Mouse (Mus musculus): ENCODE results near the gene Gm45062. TPM values are rescaled to one million over a fixed set of nuclear protein-coding genes. Genes with fewer than 3 reads are reported as not detected.

The Gm45062 gene
- polyA plus RNA-seq, 1 experiment from 2014 or later: 10.6 TPM

GRCm38 (mm10) chr6:8497234-8497867, 238.1 kb downstream of the Gm45062 start:
- no peak overlapping the region for H3K27ac ChIP-seq
- DNase-seq (ENCODE audit: low spot score) (no peak), ATAC-seq (ENCODE audit: low FRiP score) (no peak)
- 82% methylated on average over 6 of the region's 6 CpGs for WGBS
- H3K4me1 ChIP-seq (replicated peaks; ENCODE audit: control insufficient read depth, insufficient read depth, low read length): no peaks in the 10 kb centered on the region
- H3K9me3 ChIP-seq (ENCODE audit: control insufficient read depth, low read length): no peaks in the 10 kb centered on the region
- H3K9ac ChIP-seq: no peak overlapping the region
- no peaks in the 10 kb centered on the region for H3K27me3 ChIP-seq (ENCODE audit: control insufficient read depth, insufficient read depth, low read length)
- H3K4me2 ChIP-seq (replicated peaks): no peak overlapping the region
- no peak overlapping the region for H3K4me3 ChIP-seq (replicated peaks; ENCODE audit: low read length)
- H3K36me3 ChIP-seq (replicated peaks; ENCODE audit: control insufficient read depth, insufficient read depth): no peaks in the 10 kb centered on the region

GRCm38 (mm10) chr6:8497868-8498257, 238.6 kb downstream of the Gm45062 start:
- 67% methylated on average over 6 of the region's 6 CpGs for WGBS
- DNase-seq (ENCODE audit: low spot score) (no peak), ATAC-seq (ENCODE audit: low FRiP score) (no peak)
- Histone ChIP-seq H3K4me1 (replicated peaks; ENCODE audit: control insufficient read depth, insufficient read depth, low read length) (no peaks in the 10 kb centered on the region), H3K4me2 (replicated peaks) (no peak overlapping the region), H3K36me3 (replicated peaks; ENCODE audit: control insufficient read depth, insufficient read depth) (no peaks in the 10 kb centered on the region), H3K9ac (no peak overlapping the region), H3K4me3 (replicated peaks; ENCODE audit: low read length) (no peak overlapping the region), H3K9me3 (ENCODE audit: control insufficient read depth, low read length) (no peaks in the 10 kb centered on the region), H3K27me3 (ENCODE audit: control insufficient read depth, insufficient read depth, low read length) (no peaks in the 10 kb centered on the region), H3K27ac (no peak overlapping the region)

GRCm38 (mm10) chr6:8498961-8499360, 239.7 kb downstream of the Gm45062 start:
- no peaks in the 10 kb centered on the region for H3K9me3 ChIP-seq (ENCODE audit: control insufficient read depth, low read length)
- no peaks in the 10 kb centered on the region for H3K36me3 ChIP-seq (replicated peaks; ENCODE audit: control insufficient read depth, insufficient read depth)
- DNase-seq (ENCODE audit: low spot score) (no peak), ATAC-seq (ENCODE audit: low FRiP score) (no peak)
- 89% methylated on average over 3 of the region's 3 CpGs for WGBS
- no peak overlapping the region for H3K27ac ChIP-seq
- H3K27me3 ChIP-seq (ENCODE audit: control insufficient read depth, insufficient read depth, low read length): no peaks in the 10 kb centered on the region
- no peaks in the 10 kb centered on the region for H3K4me1 ChIP-seq (replicated peaks; ENCODE audit: control insufficient read depth, insufficient read depth, low read length)
- H3K9ac ChIP-seq: no peak overlapping the region
- H3K4me3 ChIP-seq (replicated peaks; ENCODE audit: low read length): no peak overlapping the region
- no peak overlapping the region for H3K4me2 ChIP-seq (replicated peaks)

- WGBS: 28% methylated on average over 3 of the region's 3 CpGs
- H3K9me3 ChIP-seq (ENCODE audit: control insufficient read depth, low read length): no peaks in the 10 kb centered on the region
- ATAC-seq (ENCODE audit: low FRiP score): no peak
Observed at GRCm38 (mm10) chr6:8503953-8504352, 244.7 kb downstream of the Gm45062 start.

GRCm38 (mm10) chr6:8504521-8505228, 245.4 kb downstream of the Gm45062 start:
- Histone ChIP-seq H3K4me1 (replicated peaks; ENCODE audit: control insufficient read depth, insufficient read depth, low read length) (0 out of 2 replicates have a peak, but pooled peaks cover 3% of the 10 kb centered on the region), H3K4me2 (replicated peaks) (no peak overlapping the region), H3K27me3 (ENCODE audit: control insufficient read depth, insufficient read depth, low read length) (no peaks in the 10 kb centered on the region), H3K9me3 (ENCODE audit: control insufficient read depth, low read length) (no peaks in the 10 kb centered on the region), H3K4me3 (replicated peaks; ENCODE audit: low read length) (no peak overlapping the region), H3K36me3 (replicated peaks; ENCODE audit: control insufficient read depth, insufficient read depth) (no peaks in the 10 kb centered on the region), H3K9ac (no peak overlapping the region), H3K27ac (no peak overlapping the region)
- ATAC-seq (ENCODE audit: low FRiP score): no peak
- no peak for DNase-seq (ENCODE audit: low spot score)
- 85% methylated on average over 6 of the region's 6 CpGs for WGBS

More at GRCm38 (mm10) chr6:8503953-8504352, 244.7 kb downstream of the Gm45062 start:
- H3K9ac ChIP-seq: no peak overlapping the region
- no peak for DNase-seq (ENCODE audit: low spot score)
- no peak overlapping the region for H3K27ac ChIP-seq
- H3K4me2 ChIP-seq (replicated peaks): no peak overlapping the region
- H3K36me3 ChIP-seq (replicated peaks; ENCODE audit: control insufficient read depth, insufficient read depth): no peaks in the 10 kb centered on the region
- no peak overlapping the region for H3K4me3 ChIP-seq (replicated peaks; ENCODE audit: low read length)
- H3K4me1 ChIP-seq (replicated peaks; ENCODE audit: control insufficient read depth, insufficient read depth, low read length): 0 out of 2 replicates have a peak, but pooled peaks cover 3% of the 10 kb centered on the region
- H3K27me3 ChIP-seq (ENCODE audit: control insufficient read depth, insufficient read depth, low read length): no peaks in the 10 kb centered on the region

GRCm38 (mm10) chr6:8506631-8507030, 247.4 kb downstream of the Gm45062 start:
- no peaks in the 10 kb centered on the region for H3K9me3 ChIP-seq (ENCODE audit: control insufficient read depth, low read length)
- ATAC-seq (ENCODE audit: low FRiP score): no peak
- no peaks in the 10 kb centered on the region for H3K27me3 ChIP-seq (ENCODE audit: control insufficient read depth, insufficient read depth, low read length)
- H3K27ac ChIP-seq: no peak overlapping the region
- H3K36me3 ChIP-seq (replicated peaks; ENCODE audit: control insufficient read depth, insufficient read depth): no peaks in the 10 kb centered on the region
- H3K9ac ChIP-seq: no peak overlapping the region
- no peak overlapping the region for H3K4me2 ChIP-seq (replicated peaks)
- DNase-seq (ENCODE audit: low spot score): no peak
- H3K4me3 ChIP-seq (replicated peaks; ENCODE audit: low read length): no peak overlapping the region
- peaks cover 9% of the 10 kb centered on the region for H3K4me1 ChIP-seq (replicated peaks; ENCODE audit: control insufficient read depth, insufficient read depth, low read length)

GRCm38 (mm10) chr6:8508883-8509536, 249.8 kb downstream of the Gm45062 start:
- Histone ChIP-seq H3K36me3 (replicated peaks; ENCODE audit: control insufficient read depth, insufficient read depth) (no peaks in the 10 kb centered on the region), H3K27me3 (ENCODE audit: control insufficient read depth, insufficient read depth, low read length) (no peaks in the 10 kb centered on the region), H3K9ac (peak overlapping the region; percentile 96), H3K4me1 (replicated peaks; ENCODE audit: control insufficient read depth, insufficient read depth, low read length) (peaks cover 25% of the 10 kb centered on the region), H3K9me3 (ENCODE audit: control insufficient read depth, low read length) (no peaks in the 10 kb centered on the region), H3K4me3 (replicated peaks; ENCODE audit: low read length) (peak overlapping the region; percentile 94), H3K27ac (peak overlapping the region; percentile 99), H3K4me2 (replicated peaks) (peak overlapping the region; percentile 87)
- under 1% methylated on average over 49 of the region's 56 CpGs for WGBS
- ATAC-seq (ENCODE audit: low FRiP score) (peak; percentile 98), DNase-seq (ENCODE audit: low spot score) (peak; percentile 98)

GRCm38 (mm10) chr6:8509551-8509950, 250.3 kb downstream of the Gm45062 start, which contains the start of gene Glcci1:
Gene Glcci1, plus strand, starts transcription at chr6:8509600.
- no peaks in the 10 kb centered on the region for H3K9me3 ChIP-seq (ENCODE audit: control insufficient read depth, low read length)
- peak; percentile 82 for DNase-seq (ENCODE audit: low spot score)

More at GRCm38 (mm10) chr6:8509551-8509950, 250.3 kb downstream of the Gm45062 start, which contains the start of gene Glcci1:
- ATAC-seq (ENCODE audit: low FRiP score): peak; percentile 84
- 0% methylated on average over 7 of the region's 69 CpGs for WGBS
- Histone ChIP-seq H3K4me1 (replicated peaks; ENCODE audit: control insufficient read depth, insufficient read depth, low read length) (peaks cover 25% of the 10 kb centered on the region), H3K4me2 (replicated peaks) (peak within 1 kb of the TSS; percentile 87), H3K27ac (peak within 1 kb of the TSS; percentile 99), H3K36me3 (replicated peaks; ENCODE audit: control insufficient read depth, insufficient read depth) (no peaks in the 10 kb centered on the region), H3K27me3 (ENCODE audit: control insufficient read depth, insufficient read depth, low read length) (no peaks in the 10 kb centered on the region), H3K9ac (peak within 1 kb of the TSS; percentile 96), H3K4me3 (replicated peaks; ENCODE audit: low read length) (peak within 1 kb of the TSS; percentile 94)
